Mouse (Mus musculus): ENCODE results near the gene Dcp1a. TPM values are rescaled to one million over a fixed set of nuclear protein-coding genes. Genes with fewer than 3 reads are reported as not detected.
"Not testable (repeated sequence)": the region's sequence is repeated elsewhere in the genome, so short reads cannot be mapped to it uniquely, and the experiment has no call there.

Gene Dcp1a
- polyA plus RNA-seq, 1 experiment, result 28.9 TPM

- no peaks in the 10 kb centered on the region for H3K4me1 ChIP-seq (ENCODE audit: control insufficient read depth, insufficient read depth, low read length)
- no peak overlapping the region for H3K27ac ChIP-seq (ENCODE audit: control insufficient read depth, insufficient read depth, low read depth, low read length)
- peaks cover 1% of the 10 kb centered on the region; the same call in 1 of the 2 replicates for H3K36me3 ChIP-seq (ENCODE audit: control insufficient read depth, insufficient read depth, low read length)
- TF ChIP-seq CTCF (IDR thresholded peaks at IDR 0.05; ENCODE audit: control insufficient read depth, insufficient read depth, insufficient replicate concordance, low read depth, low read length) (no peak), POLR2A (IDR thresholded peaks at IDR 0.05; ENCODE audit: control insufficient read depth, low read depth, low read length) (no peak)
- H3K4me3 ChIP-seq (ENCODE audit: control insufficient read depth, low read depth, low read length), result no peak overlapping the region
- no peaks in the 10 kb centered on the region for H3K27me3 ChIP-seq (ENCODE audit: control insufficient read depth, insufficient read depth, low read length)
Measured at GRCm38 (mm10) chr14:30531431-30531830, 52.1 kb downstream of the Dcp1a start.

- Histone ChIP-seq H3K27ac (ENCODE audit: control insufficient read depth, insufficient read depth, low read depth, low read length) (no peak overlapping the region), H3K4me1 (ENCODE audit: control insufficient read depth, insufficient read depth, low read length) (no peaks in the 10 kb centered on the region), H3K27me3 (ENCODE audit: control insufficient read depth, insufficient read depth, low read length) (no peaks in the 10 kb centered on the region), H3K4me3 (ENCODE audit: control insufficient read depth, low read depth, low read length) (no peak overlapping the region), H3K36me3 (ENCODE audit: control insufficient read depth, insufficient read depth, low read length) (peaks cover 1% of the 10 kb centered on the region; the same call in 1 of the 2 replicates)
- TF ChIP-seq POLR2A (IDR thresholded peaks at IDR 0.05; ENCODE audit: control insufficient read depth, low read depth, low read length) (no peak), CTCF (IDR thresholded peaks at IDR 0.05; ENCODE audit: control insufficient read depth, insufficient read depth, insufficient replicate concordance, low read depth, low read length) (no peak)
Measured at GRCm38 (mm10) chr14:30531896-30532295, 52.6 kb downstream of the Dcp1a start.

GRCm38 (mm10) chr14:30533780-30534450 lies 54.6 kb downstream of the Dcp1a start:
- no peak overlapping the region for H3K4me3 ChIP-seq (ENCODE audit: control insufficient read depth, low read depth, low read length)
- TF ChIP-seq CTCF (IDR thresholded peaks at IDR 0.05; ENCODE audit: control insufficient read depth, insufficient read depth, insufficient replicate concordance, low read depth, low read length), result no peak
- no peak for TF ChIP-seq POLR2A (IDR thresholded peaks at IDR 0.05; ENCODE audit: control insufficient read depth, low read depth, low read length)
- no peak overlapping the region for H3K27ac ChIP-seq (ENCODE audit: control insufficient read depth, insufficient read depth, low read depth, low read length)

GRCm38 (mm10) chr14:30541541-30541940 lies 62.2 kb downstream of the Dcp1a start:
- Histone ChIP-seq H3K4me1 (ENCODE audit: control insufficient read depth, insufficient read depth, low read length) (no peaks in the 10 kb centered on the region), H3K27me3 (ENCODE audit: control insufficient read depth, insufficient read depth, low read length) (no peaks in the 10 kb centered on the region), H3K27ac (ENCODE audit: control insufficient read depth, insufficient read depth, low read depth, low read length) (peak overlapping the region; percentile 53; the same call in 1 of the 2 replicates), H3K36me3 (ENCODE audit: control insufficient read depth, insufficient read depth, low read length) (no peaks in the 10 kb centered on the region), H3K4me3 (ENCODE audit: control insufficient read depth, low read depth, low read length) (no peak overlapping the region)
- no peak for TF ChIP-seq CTCF (IDR thresholded peaks at IDR 0.05; ENCODE audit: control insufficient read depth, insufficient read depth, insufficient replicate concordance, low read depth, low read length)
- no peak for TF ChIP-seq POLR2A (IDR thresholded peaks at IDR 0.05; ENCODE audit: control insufficient read depth, low read depth, low read length)

More at GRCm38 (mm10) chr14:30533780-30534450, 54.6 kb downstream of the Dcp1a start:
- Histone ChIP-seq H3K27me3 (ENCODE audit: control insufficient read depth, insufficient read depth, low read length) (no peaks in the 10 kb centered on the region), H3K4me1 (ENCODE audit: control insufficient read depth, insufficient read depth, low read length) (no peaks in the 10 kb centered on the region), H3K36me3 (ENCODE audit: control insufficient read depth, insufficient read depth, low read length) (no peaks in the 10 kb centered on the region)

GRCm38 (mm10) chr14:30543331-30543730 lies 64.0 kb downstream of the Dcp1a start:
- not testable (repeated sequence) for H3K27ac ChIP-seq (ENCODE audit: control insufficient read depth, insufficient read depth, low read depth, low read length); H3K36me3 ChIP-seq (ENCODE audit: control insufficient read depth, insufficient read depth, low read length); H3K27me3 ChIP-seq (ENCODE audit: control insufficient read depth, insufficient read depth, low read length); H3K4me1 ChIP-seq (ENCODE audit: control insufficient read depth, insufficient read depth, low read length); H3K4me3 ChIP-seq (ENCODE audit: control insufficient read depth, low read depth, low read length)

- Histone ChIP-seq H3K4me3 (ENCODE audit: control insufficient read depth, low read depth, low read length) (peak within 1 kb of the TSS; percentile 84), H3K27me3 (ENCODE audit: control insufficient read depth, insufficient read depth, low read length) (no peaks in the 10 kb centered on the region)
Measured at GRCm38 (mm10) chr14:30548131-30548720, 68.9 kb downstream of the Dcp1a start, which contains the start of gene Tkt. Gene Tkt, plus strand, starts transcription at chr14:30548359.

GRCm38 (mm10) chr14:30548965-30549776 lies 69.8 kb downstream of the Dcp1a start:
- Histone ChIP-seq H3K36me3 (ENCODE audit: control insufficient read depth, insufficient read depth, low read length) (no peaks in the 10 kb centered on the region), H3K4me3 (ENCODE audit: control insufficient read depth, low read depth, low read length) (peak overlapping the region; percentile 84), H3K4me1 (ENCODE audit: control insufficient read depth, insufficient read depth, low read length) (peaks cover 15% of the 10 kb centered on the region), H3K27me3 (ENCODE audit: control insufficient read depth, insufficient read depth, low read length) (no peaks in the 10 kb centered on the region), H3K27ac (ENCODE audit: control insufficient read depth, insufficient read depth, low read depth, low read length) (no peak overlapping the region; the same call in 1 of the 2 replicates)
- TF ChIP-seq CTCF (IDR thresholded peaks at IDR 0.05; ENCODE audit: control insufficient read depth, insufficient read depth, insufficient replicate concordance, low read depth, low read length), result no peak

More at GRCm38 (mm10) chr14:30548131-30548720, 68.9 kb downstream of the Dcp1a start, which contains the start of gene Tkt:
- TF ChIP-seq CTCF (IDR thresholded peaks at IDR 0.05; ENCODE audit: control insufficient read depth, insufficient read depth, insufficient replicate concordance, low read depth, low read length) (no peak), POLR2A (IDR thresholded peaks at IDR 0.05; ENCODE audit: control insufficient read depth, low read depth, low read length) (no peak)
- Histone ChIP-seq H3K36me3 (ENCODE audit: control insufficient read depth, insufficient read depth, low read length) (no peaks in the 10 kb centered on the region), H3K4me1 (ENCODE audit: control insufficient read depth, insufficient read depth, low read length) (peaks cover 14% of the 10 kb centered on the region), H3K27ac (ENCODE audit: control insufficient read depth, insufficient read depth, low read depth, low read length) (peak within 1 kb of the TSS; percentile 59)
